Mouse (Mus musculus) bone marrow macrophage, adult 2 months (primary cell): Measurements from ENCODE around the gene Dgkk.

ENCODE experiments used
- CTCF ChIP-seq: IDR thresholded peaks from 2 replicates; pipeline ENCODE4 v1.5.1; 2012; ENCODE audit warnings: low read depth, mild to moderate bottlenecking, low read length, moderate library complexity
- POLR2A ChIP-seq: IDR thresholded peaks from 2 replicates; pipeline ENCODE4 v1.6.1; 2012; ENCODE audit warnings: mild to moderate bottlenecking, low read depth, low read length, borderline replicate concordance

GRCm38 (mm10) chrX:6911047-6911446 lies 131.9 kb downstream of the Dgkk start:
- TF ChIP-seq CTCF (no peak), POLR2A (no peak)
